Mouse (Mus musculus): ENCODE data around the gene Pif1.
A peak's percentile ranks its signal among the peaks of the same experiment; 100 is the strongest.

The Pif1 gene

DNA sequence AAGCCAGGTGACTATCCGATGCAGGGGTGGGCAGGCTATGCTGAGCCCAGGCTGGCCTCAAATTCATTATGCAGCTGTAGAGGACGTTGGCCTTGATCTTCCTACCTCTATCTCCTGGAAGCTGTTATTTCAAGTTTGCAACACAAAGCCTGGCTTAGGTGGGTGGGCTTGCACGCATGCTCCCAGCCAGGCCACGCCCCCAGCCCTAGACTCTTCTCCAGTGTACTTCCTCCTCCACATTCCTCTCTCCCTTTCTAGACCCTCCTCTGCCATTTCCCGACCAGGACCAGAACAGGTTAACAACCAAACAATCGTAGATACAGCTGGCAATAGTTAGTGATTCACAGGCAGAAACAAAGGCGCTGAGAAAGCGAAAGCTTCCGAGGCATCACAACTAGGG, 6.6 kb downstream of the Pif1 start:
- no peak for DNase-seq (ENCODE audit: low read depth, low spot score)

DNA sequence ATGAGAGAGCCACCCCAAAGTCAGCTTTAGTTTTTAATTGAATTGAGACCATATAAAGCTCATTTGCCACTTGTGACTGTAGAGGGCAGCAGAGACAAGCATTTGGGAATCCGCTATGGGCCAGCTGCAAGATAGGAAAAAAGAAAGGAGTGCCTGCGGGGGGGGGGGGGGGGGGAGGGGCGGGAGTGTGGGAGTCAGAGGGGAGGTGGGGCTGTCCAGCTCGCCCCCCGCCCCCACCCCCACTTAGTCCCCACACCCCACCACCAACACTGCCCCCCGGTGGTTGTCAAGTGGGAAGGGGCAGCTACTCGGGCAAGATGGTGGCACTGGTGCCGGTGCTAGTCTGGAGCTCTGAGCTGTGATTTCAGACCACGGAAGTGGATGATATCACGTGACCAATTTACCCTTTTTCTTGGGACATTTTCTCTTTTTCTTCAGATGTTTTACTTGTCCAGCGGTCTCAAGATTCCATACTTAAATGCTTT, 11.8 kb downstream of the Pif1 start:
- peak; percentile 51 for DNase-seq (ENCODE audit: low read depth, low spot score)

DNA sequence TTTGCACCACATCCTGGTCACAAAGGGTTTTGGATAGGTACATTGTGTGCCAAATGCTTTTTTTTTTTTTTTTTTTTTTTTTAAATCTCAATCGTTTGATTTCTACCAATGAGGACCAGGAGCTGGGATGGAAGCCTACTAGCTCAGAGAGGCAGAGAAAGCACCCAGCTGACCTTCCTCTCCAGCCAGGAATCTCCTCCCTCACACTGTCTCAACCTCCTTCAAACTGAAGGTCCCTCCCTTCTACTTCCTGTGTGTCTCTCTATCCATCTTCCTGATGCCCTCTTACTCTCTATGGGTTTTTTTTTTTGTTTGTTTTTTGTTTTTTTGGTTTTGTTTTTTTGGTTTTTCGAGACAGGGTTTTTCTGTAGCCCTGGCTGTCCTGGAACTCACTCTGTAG, 14.0 kb downstream of the Pif1 start:
- no peak for DNase-seq (ENCODE audit: low read depth, low spot score)

GRCm38 (mm10) chr9:65603401-65604102, 16.6 kb downstream of the Pif1 start:
- DNase-seq (ENCODE audit: low read depth, low spot score), result no peak

DNA sequence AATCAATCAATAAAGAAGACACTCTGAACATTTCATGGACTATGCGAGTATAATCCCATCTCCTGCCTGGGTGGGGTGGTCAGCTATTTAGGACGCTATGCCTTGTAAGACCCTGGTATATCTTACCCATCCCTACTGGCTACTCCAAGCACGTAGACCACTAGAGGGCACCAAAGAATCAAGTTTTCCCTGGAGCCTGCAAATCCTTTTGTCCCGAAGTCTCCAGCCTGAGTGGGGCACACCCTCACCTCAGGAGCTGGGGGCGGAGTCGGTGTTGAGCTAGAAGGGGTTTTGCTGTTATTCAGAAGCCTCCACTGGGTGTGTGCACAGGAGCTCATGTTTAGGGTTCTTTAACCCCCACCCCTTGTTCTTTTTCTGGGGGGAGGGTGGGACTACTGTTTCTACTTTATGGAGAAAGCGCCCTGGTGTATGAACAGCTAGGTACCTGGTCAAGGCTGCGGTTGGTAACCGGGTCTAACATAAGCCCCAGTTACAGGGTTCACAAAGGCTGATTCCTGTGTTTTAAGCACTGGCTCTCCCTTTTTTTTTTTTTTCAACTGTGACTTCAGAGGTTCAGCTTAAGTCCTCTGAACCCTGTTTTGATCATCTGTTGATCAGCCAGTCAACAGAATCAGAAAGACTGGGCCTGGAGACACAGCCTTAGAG, 18.6 kb downstream of the Pif1 start:
- DNase-seq (ENCODE audit: low read depth, low spot score), result peak; percentile 54

DNA sequence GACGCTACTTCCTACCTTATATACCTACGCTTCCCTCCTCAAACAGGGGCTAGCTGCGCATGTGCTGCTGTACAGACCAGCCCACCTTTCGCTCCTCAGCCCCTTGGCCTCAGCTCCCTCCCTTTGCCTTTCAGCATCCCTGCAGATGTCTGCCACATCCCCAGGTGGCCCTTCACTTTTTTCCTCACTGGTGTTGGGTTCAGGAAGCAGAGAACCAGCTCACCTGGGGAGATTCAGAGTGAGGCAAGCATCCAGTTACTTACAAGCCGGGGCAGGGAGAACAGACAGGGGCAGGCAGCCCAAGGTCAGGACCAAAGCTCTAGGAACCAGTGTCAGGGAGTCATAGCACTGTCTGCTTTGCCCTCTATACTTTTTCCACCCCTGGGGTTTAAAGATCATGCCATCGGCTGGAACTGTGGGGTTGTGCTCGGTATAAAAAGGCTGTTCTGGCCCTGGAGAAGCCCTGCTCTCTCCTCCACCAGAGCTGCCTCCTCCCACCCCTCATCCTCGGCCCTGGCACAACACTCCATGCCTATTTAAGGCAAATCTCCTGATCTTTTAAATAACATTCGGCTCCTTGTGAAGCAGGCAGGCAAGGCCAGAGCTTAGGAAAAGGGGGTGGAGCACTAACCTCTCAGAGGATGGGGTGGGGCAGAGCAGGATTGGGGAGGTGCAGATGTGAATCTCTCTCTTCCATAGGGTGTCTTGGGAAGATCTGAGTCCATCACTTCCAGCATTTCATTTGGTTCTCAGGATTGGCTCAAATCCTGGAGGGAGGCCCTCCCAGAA, 19.6 kb downstream of the Pif1 start:
- no peak for DNase-seq (ENCODE audit: low read depth, low spot score)

DNA sequence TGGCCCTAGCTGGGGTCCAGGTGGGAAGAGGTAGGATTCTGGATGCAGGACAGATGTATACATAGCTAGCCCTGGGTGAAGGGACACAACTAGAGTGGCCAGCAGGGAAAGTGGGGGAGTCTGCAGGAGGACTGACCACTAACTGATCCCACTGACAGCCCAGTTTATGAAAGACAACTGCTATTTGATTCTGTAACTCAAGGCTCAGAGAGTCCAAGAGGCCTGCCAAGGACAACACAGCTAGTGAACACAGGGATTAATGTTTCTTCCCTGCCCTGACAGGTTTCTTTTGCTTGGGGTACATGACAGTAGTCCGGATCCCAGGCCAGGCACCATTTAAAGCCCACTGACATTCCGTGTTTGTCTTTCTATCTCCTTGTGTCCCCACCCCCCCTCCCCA, 20.2 kb downstream of the Pif1 start:
- DNase-seq (ENCODE audit: low read depth, low spot score), result no peak

DNA sequence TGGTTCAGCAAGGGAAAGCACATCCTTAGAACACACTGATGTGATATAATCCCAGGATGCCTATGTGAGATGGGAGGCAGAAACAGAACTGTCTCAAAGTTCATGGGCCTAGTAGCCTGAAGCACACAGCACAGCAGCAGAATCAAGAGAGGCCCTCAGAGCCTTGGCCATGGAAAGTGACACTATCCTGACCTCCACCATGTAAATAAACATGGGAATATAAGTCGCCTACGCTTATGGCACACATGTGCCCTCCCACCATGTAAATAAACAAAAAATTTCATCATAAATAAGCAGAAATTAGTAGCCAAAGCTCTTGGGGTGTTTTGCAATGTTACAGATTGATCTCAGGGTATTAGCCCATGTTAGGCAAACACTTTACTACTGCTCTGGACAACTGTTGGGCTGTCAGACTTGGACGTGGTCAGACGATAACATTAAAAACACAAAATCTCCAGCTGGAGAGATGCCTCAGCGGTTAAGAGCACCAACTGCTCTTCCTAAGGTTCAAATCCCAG, 25.1 kb downstream of the Pif1 start:
- DNase-seq (ENCODE audit: low read depth, low spot score), result no peak

- no peak for DNase-seq (ENCODE audit: low read depth, low spot score)
Observed at GRCm38 (mm10) chr9:65613098-65613497, 26.1 kb downstream of the Pif1 start.

GRCm38 (mm10) chr9:65619311-65619710, 32.4 kb downstream of the Pif1 start:
- DNase-seq (ENCODE audit: low read depth, low spot score), result no peak

DNA sequence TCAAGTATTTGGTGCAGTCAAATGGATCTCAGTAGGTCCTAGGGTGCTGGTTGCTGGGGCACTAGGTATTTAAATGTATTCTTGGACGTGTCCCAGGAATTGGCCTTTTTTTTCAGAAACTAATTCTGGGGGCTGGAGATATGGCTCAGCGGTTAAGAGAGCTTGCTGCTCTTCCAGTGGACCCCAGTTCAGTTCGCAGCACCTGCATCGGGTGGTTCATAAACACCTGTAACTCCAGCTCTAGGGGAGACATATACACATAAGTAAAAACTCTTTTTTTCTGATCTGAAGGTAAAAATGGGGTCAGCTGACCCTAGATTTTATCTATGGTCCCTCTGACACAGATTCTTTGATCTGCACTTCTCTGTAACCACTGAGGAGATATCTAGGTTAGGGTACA, 34.2 kb downstream of the Pif1 start:
- no peak for DNase-seq (ENCODE audit: low read depth, low spot score)

DNA sequence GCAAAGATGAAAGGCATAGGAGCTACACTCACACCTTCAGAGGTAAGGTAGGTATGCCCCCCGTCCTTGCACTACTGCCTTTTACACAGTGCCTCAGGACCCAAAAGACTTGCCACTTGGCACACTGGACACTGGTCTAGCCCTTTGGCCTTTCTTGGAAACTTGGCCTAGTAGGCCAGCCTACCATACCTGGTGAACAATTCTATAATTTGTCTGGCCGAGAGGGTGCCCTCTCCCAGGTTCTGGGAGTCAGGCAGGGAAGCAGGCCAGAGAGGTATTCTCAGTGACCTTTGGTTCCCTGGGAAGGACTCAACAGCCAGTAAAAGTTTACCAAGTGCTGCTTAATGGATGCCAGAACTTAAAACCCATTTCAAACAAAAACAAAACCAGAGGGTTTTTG, 34.7 kb downstream of the Pif1 start:
- DNase-seq (ENCODE audit: low read depth, low spot score), result no peak

DNA sequence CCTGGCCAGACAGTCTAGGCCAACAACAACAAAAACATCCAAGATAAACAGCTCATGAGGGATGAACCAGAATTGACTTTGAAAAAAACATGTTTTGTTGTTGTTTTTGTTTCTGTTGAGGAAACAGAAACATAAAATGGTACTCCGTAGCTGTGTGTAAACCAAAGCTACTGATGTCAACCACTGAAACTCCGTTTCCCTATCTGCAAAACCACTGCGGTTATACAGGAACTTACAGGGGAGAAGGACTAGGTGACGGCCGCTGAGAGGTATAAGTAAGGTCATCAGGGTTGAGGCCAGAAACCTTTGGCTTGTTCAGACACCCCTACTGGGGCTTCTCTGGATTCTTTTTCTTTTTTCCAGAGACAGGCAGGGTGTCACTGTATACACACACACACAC, 35.9 kb downstream of the Pif1 start:
- peak; percentile 60 for DNase-seq (ENCODE audit: low read depth, low spot score)

- no peak for DNase-seq (ENCODE audit: low read depth, low spot score)
Observed at GRCm38 (mm10) chr9:65624266-65624665, 37.3 kb downstream of the Pif1 start.

DNA sequence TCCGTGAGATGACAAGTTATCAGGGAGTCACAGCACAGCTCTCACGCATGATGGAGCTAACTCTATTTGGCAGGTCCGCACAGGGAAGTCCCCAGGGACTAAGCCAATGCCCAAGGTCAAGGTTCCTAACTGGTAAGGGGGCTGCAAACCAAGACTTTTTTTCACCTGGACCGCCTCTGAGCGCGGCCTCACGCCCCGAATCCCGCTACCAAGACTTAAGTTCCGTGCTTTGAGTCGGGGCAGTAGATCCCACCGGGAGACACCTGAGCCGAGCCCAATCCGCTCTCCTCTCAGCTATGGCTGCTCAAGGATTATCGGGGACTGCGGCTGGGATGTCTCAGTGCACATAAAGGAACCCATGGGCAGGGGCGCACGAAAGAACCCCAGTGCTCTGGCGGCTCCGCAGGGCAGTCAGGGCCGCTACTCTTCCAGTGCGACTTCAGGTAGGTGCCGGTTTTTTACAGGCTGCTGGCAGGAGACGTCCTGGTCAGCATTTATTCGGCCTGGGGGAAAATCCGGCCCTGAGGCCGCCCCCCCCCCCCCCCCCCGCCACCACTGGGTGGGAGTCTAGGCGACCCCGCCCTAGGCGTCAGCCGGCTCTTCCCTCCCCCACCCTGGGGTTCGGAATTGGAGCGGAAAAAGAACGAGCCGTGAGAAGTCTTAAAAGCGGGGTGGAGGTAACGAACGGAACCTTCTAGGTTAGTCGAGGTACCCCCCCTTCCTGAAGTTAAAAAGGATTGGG, 42.2 kb downstream of the Pif1 start, which contains the start of gene Rbpms2:
Rbpms2 (plus strand) TSS at position 624 of the 742 bp plus-strand sequence.
- DNase-seq (ENCODE audit: low read depth, low spot score), result peak; percentile 57

DNA sequence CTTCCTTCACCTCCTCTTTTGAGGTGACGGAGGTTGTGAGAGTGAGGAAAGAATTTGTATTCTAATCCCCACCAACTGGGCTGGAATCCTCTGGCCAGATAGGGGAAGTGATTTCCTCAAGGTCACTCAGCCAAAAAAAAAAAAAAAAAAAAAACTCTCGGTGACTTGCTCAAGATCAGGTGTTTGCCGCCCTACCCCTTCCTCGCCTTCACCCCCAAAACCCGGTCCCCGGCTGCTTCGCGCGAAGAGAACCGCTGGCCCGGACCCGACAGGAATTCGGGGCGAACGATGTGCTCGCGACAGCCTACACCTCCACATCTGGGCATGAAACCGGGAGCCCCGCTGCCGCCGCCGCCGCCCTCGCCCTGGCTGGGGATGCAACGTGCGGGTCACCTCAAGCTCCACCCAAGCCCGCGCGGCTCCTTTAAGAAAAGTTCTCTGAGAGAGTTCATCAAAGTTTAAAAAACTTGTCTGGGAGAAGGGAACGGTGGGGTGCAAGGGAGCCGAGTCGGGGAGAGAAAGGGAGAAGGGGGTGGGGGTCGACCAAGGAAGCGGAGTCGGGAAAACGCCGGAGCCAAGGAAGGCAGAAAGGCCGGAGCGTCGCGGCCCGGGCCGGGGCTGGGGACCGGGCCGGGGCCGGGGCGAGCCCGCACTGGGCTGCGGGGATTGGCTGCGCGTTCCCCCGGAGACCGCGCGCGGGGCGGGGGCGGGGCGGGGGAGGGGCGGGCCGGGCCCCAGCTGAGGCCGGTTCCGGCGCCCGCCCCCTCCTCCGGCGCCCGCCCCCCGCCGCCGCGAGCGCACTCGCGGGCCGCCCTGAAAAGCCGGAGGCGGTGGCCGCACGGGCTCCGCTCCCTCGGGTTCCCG, 43.0 kb downstream of the Pif1 start:
- peak; percentile 39 for DNase-seq (ENCODE audit: low read depth, low spot score)

DNA sequence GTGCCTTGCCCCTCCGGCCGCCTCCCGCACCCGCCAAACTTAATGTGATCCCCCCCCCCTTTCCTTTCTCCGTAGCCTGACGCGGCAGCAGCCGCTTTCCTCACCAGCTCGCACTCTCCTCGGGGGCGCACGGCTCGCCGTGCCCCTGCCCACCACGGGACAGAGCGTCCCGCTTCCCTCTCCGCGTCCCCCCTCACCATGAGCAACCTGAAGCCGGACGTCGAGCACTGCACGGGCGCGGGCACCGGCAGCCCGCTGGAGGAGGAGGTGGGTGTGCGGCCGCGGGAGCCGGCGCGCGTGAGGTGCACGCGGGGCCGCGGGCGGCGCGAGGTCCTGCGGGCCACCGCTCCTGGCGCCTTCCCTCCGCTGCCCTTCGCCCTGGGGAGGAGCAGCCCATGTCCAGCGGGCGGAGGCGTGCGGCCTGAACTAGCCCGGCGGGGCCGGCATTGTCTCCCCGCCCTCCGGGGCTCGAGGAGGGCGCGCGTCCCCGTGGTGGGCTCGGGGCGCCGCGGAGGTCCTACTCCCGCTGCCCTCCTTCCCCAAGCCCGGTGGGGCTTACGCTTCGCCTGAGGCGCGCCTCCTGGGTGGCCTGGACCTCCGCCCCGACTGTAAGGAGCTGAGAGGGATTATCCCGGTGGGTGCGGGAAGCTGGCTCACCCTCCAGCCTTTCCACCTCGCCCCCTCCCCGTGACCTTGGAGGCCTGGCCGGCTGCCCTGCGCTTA, 43.8 kb downstream of the Pif1 start:
- peak; percentile 56 for DNase-seq (ENCODE audit: low read depth, low spot score)

- no peak for DNase-seq (ENCODE audit: low read depth, low spot score)
Observed at GRCm38 (mm10) chr9:65631354-65632021, 44.5 kb downstream of the Pif1 start.

GRCm38 (mm10) chr9:65635766-65636165, 48.8 kb downstream of the Pif1 start:
- DNase-seq (ENCODE audit: low read depth, low spot score), result no peak

Data from CD4-positive helper T cell, adult 2 months (primary cell).